Mouse (Mus musculus) CH12.LX (cell line): ENCODE measurements around the gene 5730596B20Rik.

Source experiments
- CHD2 ChIP-seq: IDR thresholded peaks from 2 replicates; pipeline ENCODE4 v1.6.1; 2011; ENCODE audit warnings: low read length, improper control_type of control experiment
- CTCF ChIP-seq, 2 experiments: IDR thresholded peaks in 1 of 2; conservative IDR thresholded peaks in 1 of 2; 2 replicates each; pipeline ENCODE4 v1.5.1; 2011 to 2012; ENCODE audit warnings: low read depth in 2 of 2, low read length in 2 of 2, improper control_type of control experiment in 1 of 2, inconsistent platforms in 1 of 2, mild to moderate bottlenecking in 1 of 2, moderate library complexity in 1 of 2
- EP300 ChIP-seq: IDR thresholded peaks from 2 replicates; pipeline ENCODE4 v1.6.1; 2011; ENCODE audit warnings: low read length, improper control_type of control experiment
- JUND ChIP-seq: conservative IDR thresholded peaks from 2 replicates; pipeline ENCODE4 v1.6.1; 2011; ENCODE audit warnings: low read depth, low read length, improper control_type of control experiment
- MAX ChIP-seq: IDR thresholded peaks from 2 replicates; pipeline ENCODE4 v1.6.1; 2011; ENCODE audit warnings: low read length, improper control_type of control experiment
- MAZ ChIP-seq: IDR thresholded peaks from 2 replicates; pipeline ENCODE4 v1.6.1; 2012; ENCODE audit warnings: low read depth, mild to moderate bottlenecking, inconsistent platforms, low read length, improper control_type of control experiment, moderate library complexity
- MEF2A ChIP-seq: IDR thresholded peaks from 2 replicates; pipeline ENCODE4 v1.6.1; 2014; ENCODE audit warnings: low read depth, mild to moderate bottlenecking, inconsistent platforms, low read length, improper control_type of control experiment, borderline replicate concordance
- POLR2A ChIP-seq: IDR thresholded peaks from 2 replicates; pipeline ENCODE4 v1.6.1; 2011; ENCODE audit warnings: low read depth, mild to moderate bottlenecking, improper control_type of control experiment, low read length
- USF1 ChIP-seq: IDR thresholded peaks from 2 replicates; pipeline ENCODE4 v1.6.1; 2014; ENCODE audit warnings: low read depth, mild to moderate bottlenecking, inconsistent platforms, low read length, improper control_type of control experiment
- ZKSCAN1 ChIP-seq: IDR thresholded peaks from 2 replicates; pipeline ENCODE4 v1.6.1; 2012; ENCODE audit warnings: low read depth, inconsistent platforms, low read length, improper control_type of control experiment, borderline replicate concordance
- ZMIZ1 ChIP-seq: IDR thresholded peaks from 2 replicates; pipeline ENCODE4 v1.6.1; 2012; ENCODE audit warnings: low read depth, mild to moderate bottlenecking, inconsistent platforms, low read length, improper control_type of control experiment
- ZNF384 ChIP-seq: IDR thresholded peaks from 2 replicates; pipeline ENCODE4 v1.6.1; 2012; ENCODE audit warnings: low read depth, low read length, improper control_type of control experiment, inconsistent platforms

DNA sequence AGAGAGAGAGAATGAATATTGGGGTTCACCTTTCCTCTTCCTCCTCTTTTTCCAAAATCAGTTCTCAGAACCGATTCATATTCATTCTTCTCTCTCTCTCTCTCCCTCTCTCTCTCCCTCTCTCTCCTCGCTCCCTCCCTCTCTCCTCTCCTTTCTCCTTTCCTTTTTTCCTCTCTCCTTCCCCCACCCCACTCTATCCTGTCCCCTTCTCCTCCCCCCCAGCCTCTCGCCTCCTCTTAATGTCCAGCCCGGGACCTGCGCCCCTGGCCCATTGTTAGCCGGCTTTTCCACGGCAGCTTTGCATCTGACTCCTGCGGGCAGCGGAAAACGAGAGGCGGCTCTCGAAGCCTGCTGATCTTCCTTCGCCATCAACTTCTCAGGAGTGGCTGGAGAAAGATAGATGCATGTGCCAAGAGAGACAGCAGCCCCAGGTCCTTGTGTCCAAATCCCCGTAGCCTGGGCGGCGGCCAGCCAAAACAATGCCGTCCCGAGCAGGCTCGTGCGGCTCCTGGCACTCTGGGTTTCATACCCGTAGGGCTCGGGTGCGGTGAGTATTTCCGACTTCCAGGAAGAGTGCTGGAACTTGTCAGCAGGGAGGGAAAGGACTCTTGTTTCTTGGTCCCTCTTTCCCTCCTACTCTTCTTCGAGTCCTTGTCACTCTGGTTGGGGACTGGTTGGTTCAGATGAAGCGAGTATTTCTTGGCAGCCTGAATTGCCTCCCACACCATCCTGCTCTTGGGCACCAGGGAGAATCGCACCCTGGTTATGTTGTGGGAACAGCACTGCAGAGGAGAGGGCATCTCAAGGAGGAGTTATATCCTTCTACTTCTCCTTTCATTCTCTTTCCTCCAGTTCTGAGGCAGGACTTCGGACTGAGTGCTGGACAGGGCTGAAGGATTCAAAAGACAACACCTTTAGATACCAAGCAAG, 11.6 kb upstream of the 5730596B20Rik start:
- TF ChIP-seq MAZ (no peak), ZMIZ1 (no peak), POLR2A (no peak), CHD2 (no peak), USF1 (no peak), CTCF (conservative IDR thresholded peaks at IDR 0.05 in 1 of 2, IDR thresholded peaks at IDR 0.05 in 1 of 2; ENCODE audit: low read depth in 2 of 2, low read length in 2 of 2) (no peak), MEF2A (no peak), ZKSCAN1 (no peak), EP300 (no peak), ZNF384 (no peak), MAX (no peak), JUND (no peak)
